Mouse (Mus musculus): ENCODE results near the gene Cep135. TPM values are rescaled to one million over a fixed set of nuclear protein-coding genes. Genes with fewer than 3 reads are reported as not detected.

The Cep135 gene
- polyA plus RNA-seq, 1 experiment, result 1.1 TPM

DNA sequence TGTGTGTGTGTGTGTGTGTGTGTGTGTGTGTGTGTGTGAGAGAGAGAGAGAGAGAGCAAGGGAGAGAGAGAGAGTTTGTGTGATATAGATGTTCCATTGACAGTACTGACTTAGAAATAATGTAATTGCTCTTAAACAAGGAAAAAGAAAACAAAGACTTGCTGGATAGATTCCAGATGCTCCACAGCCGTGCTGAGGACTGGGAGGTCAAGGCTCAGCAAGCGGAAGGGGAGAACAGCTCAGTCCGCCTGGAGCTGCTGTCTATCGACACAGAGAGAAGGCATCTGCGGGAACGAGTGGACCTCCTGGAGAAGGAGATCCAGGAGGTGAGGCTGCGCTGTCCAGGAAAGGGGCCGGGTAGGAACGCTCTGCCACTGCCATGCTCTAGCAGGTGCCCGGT lies 45.5 kb downstream of the Cep135 start:
- no peak overlapping the region for H3K4me2 ChIP-seq (ENCODE audit: low read depth)
- H3K27me3 ChIP-seq (ENCODE audit: control insufficient read depth, insufficient read depth, insufficient read length), result no peaks in the 10 kb centered on the region
- no peaks in the 10 kb centered on the region for H3K79me2 ChIP-seq (ENCODE audit: control insufficient read depth, insufficient read depth)
- no peak overlapping the region for H3ac ChIP-seq (ENCODE audit: control insufficient read depth, insufficient read length)
- no peak overlapping the region for H3K4me3 ChIP-seq
- H3K36me3 ChIP-seq (ENCODE audit: control insufficient read depth, insufficient read depth), result peaks cover 6% of the 10 kb centered on the region
- TF ChIP-seq TCF3 (IDR thresholded peaks at IDR 0.05; ENCODE audit: insufficient read length, low read depth), result no peak
- TF ChIP-seq E2F4 (IDR thresholded peaks at IDR 0.05; ENCODE audit: insufficient read depth), result no peak
- TF ChIP-seq REST (IDR thresholded peaks at IDR 0.05; ENCODE audit: insufficient read depth, insufficient read length), result no peak
- no peak for TF ChIP-seq SRF (IDR thresholded peaks at IDR 0.05; ENCODE audit: control insufficient read depth, insufficient read length, low read depth)
- no peak for TF ChIP-seq CEBPB (IDR thresholded peaks at IDR 0.05; ENCODE audit: insufficient read depth, poor library complexity, severe bottlenecking)

DNA sequence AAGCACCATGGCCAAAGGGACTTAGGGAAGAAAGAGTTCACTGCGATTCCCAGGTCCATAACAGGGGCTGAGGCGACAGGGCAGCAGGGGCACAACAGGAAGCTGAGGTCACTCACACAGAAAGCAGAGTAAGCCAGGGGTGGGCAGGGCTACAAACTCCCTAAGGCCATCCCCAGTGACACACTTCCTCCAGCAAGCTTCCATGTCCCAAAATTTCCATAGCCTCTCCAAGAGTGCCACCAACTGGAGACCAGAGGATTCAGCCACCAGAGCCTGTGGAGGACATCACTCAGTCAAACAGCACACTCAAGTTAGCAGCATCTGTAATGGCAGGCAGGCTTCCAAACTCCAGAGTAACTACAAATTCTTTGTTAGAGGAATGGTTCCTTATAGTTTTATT lies 47.1 kb downstream of the Cep135 start:
- H3K4me3 ChIP-seq, result no peak overlapping the region
- TF ChIP-seq POLR2AphosphoS2 (IDR thresholded peaks at IDR 0.05; ENCODE audit: insufficient read length, low read depth) (no peak), CEBPB (IDR thresholded peaks at IDR 0.05; ENCODE audit: insufficient read depth, poor library complexity, severe bottlenecking) (no peak), MYOD1 (IDR thresholded peaks at IDR 0.05; ENCODE audit: control insufficient read depth in 1 of 3, insufficient read length in 2 of 3, low read depth in 2 of 3) (no peak), TCF3 (IDR thresholded peaks at IDR 0.05; ENCODE audit: insufficient read length, low read depth) (no peak)

DNA sequence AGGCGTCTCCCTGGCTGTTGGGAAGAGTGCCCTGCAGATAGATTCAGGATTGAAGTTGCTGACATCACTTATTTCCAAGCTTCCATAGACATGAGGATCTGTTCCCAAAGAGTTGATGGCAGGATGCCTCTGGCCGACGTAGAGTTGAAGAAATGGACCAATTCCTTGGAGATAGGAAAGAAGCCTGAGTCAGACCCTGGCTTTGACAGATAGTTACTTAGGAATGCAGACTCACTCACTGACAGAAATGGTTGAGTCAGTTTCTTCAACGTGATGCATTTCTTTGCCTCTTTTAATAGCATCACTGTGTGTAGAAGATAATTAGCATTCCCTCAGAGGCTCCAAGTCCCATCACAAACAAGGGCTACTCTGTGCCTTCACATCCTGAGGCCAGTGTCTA lies 53.6 kb downstream of the Cep135 start:
- no peak overlapping the region for H3K4me3 ChIP-seq
- no peak overlapping the region for H3K4me2 ChIP-seq (ENCODE audit: low read depth)
- H3K36me3 ChIP-seq (ENCODE audit: control insufficient read depth, insufficient read depth), result peaks cover 4% of the 10 kb centered on the region
- TF ChIP-seq MYOG (IDR thresholded peaks at IDR 0.05; ENCODE audit: control insufficient read depth in 1 of 3, insufficient read depth in 1 of 3, insufficient read length in 2 of 3, low read depth in 2 of 3) (no peak), POLR2AphosphoS2 (IDR thresholded peaks at IDR 0.05; ENCODE audit: insufficient read length, low read depth) (no peak), MYOD1 (IDR thresholded peaks at IDR 0.05; ENCODE audit: control insufficient read depth in 1 of 3, insufficient read length in 2 of 3, low read depth in 2 of 3) (no peak), REST (IDR thresholded peaks at IDR 0.05; ENCODE audit: insufficient read depth, insufficient read length) (no peak), USF1 (IDR thresholded peaks at IDR 0.05; ENCODE audit: low read depth) (no peak), CEBPB (IDR thresholded peaks at IDR 0.05; ENCODE audit: insufficient read depth, poor library complexity, severe bottlenecking) (no peak), SRF (IDR thresholded peaks at IDR 0.05; ENCODE audit: control insufficient read depth, insufficient read length, low read depth) (no peak), MAX (IDR thresholded peaks at IDR 0.05; ENCODE audit: low read depth) (no peak), TCF3 (IDR thresholded peaks at IDR 0.05; ENCODE audit: insufficient read length, low read depth) (no peak), E2F4 (IDR thresholded peaks at IDR 0.05; ENCODE audit: insufficient read depth) (no peak), TCF12 (IDR thresholded peaks at IDR 0.05; ENCODE audit: insufficient read depth, poor library complexity, severe bottlenecking) (no peak), POLR2A (IDR thresholded peaks at IDR 0.05; ENCODE audit: insufficient read length, low read depth) (no peak)
- H3K27me3 ChIP-seq (ENCODE audit: control insufficient read depth, insufficient read depth, insufficient read length), result no peaks in the 10 kb centered on the region
- no peak overlapping the region for H3ac ChIP-seq (ENCODE audit: control insufficient read depth, insufficient read length)
- H3K79me2 ChIP-seq (ENCODE audit: control insufficient read depth, insufficient read depth), result no peaks in the 10 kb centered on the region

More for the DNA sequence above, 47.1 kb downstream of the Cep135 start:
- Histone ChIP-seq H3K27me3 (ENCODE audit: control insufficient read depth, insufficient read depth, insufficient read length) (no peaks in the 10 kb centered on the region), H3K4me2 (ENCODE audit: low read depth) (no peak overlapping the region), H3K79me2 (ENCODE audit: control insufficient read depth, insufficient read depth) (no peaks in the 10 kb centered on the region), H3K36me3 (ENCODE audit: control insufficient read depth, insufficient read depth) (peaks cover 6% of the 10 kb centered on the region), H3ac (ENCODE audit: control insufficient read depth, insufficient read length) (no peak overlapping the region)

DNA sequence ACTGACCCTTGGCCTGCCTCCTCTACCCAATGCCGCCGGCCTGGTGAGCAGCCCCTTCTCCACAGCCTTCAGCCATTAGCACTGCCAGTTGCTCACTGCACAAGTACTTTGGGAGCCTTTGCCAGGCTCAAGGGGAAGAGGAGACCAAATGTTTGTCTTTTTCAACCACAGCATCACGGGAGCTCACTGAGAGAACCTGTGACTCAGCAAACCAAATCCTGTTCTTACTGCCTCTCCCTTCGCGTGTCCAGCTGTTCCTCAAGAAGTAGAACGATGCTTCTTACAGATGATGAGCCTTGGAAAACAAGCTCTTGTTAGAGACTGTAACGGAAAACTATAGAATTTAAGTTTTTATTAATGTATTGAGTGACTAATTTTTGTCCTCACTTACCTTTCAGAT lies 55.7 kb downstream of the Cep135 start:
- Histone ChIP-seq H3K36me3 (ENCODE audit: control insufficient read depth, insufficient read depth) (peaks cover 4% of the 10 kb centered on the region), H3K27me3 (ENCODE audit: control insufficient read depth, insufficient read depth, insufficient read length) (no peaks in the 10 kb centered on the region), H3K4me2 (ENCODE audit: low read depth) (no peak overlapping the region), H3K4me3 (no peak overlapping the region), H3ac (ENCODE audit: control insufficient read depth, insufficient read length) (no peak overlapping the region), H3K79me2 (ENCODE audit: control insufficient read depth, insufficient read depth) (no peaks in the 10 kb centered on the region)
- TF ChIP-seq TCF3 (IDR thresholded peaks at IDR 0.05; ENCODE audit: insufficient read length, low read depth) (no peak), MYOD1 (IDR thresholded peaks at IDR 0.05; ENCODE audit: control insufficient read depth in 1 of 3, insufficient read length in 2 of 3, low read depth in 2 of 3) (peak in 1 of 3 experiments; percentile 11), TCF12 (IDR thresholded peaks at IDR 0.05; ENCODE audit: insufficient read depth, poor library complexity, severe bottlenecking) (no peak)

DNA sequence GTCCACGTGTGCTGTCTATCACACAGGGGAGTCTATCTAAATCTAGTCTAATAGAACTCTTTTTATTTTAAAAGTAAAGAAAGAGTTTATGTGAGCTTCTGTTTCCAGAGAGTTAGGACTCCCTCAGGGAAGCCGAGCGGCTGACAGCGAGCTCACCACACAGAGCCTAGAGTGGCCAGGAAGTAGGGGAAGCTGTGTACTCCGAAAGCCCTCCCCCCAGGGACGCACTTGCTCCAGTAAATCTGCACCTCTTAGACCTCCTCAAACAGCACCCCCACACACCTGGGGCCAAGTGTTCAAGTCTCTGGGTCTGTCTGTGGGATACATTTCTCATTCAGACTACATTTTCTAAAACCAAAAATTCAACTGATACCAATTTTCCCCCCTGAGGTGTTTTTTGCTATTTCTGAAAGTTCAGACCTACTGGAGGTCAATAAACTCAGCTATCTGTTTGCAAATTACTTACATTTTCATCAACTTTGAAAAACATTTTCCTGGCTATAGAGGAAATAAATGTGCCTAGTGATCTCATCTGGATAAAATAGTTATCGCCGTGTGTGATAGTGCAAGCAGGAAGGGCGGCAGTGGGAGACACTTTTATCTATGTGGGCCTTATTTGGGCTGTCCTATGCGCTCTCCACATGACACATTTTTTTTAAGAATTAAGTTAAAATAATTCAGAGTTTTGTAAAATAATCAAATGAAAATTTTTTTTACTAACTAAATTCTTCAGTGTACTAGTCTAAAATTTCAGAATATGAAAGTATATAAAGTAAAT lies 56.8 kb downstream of the Cep135 start:
- H3K79me2 ChIP-seq (ENCODE audit: control insufficient read depth, insufficient read depth), result no peaks in the 10 kb centered on the region
- TF ChIP-seq SRF (IDR thresholded peaks at IDR 0.05; ENCODE audit: control insufficient read depth, insufficient read length, low read depth), result no peak
- TF ChIP-seq E2F4 (IDR thresholded peaks at IDR 0.05; ENCODE audit: insufficient read depth), result no peak
- TF ChIP-seq CEBPB (IDR thresholded peaks at IDR 0.05; ENCODE audit: insufficient read depth, poor library complexity, severe bottlenecking), result no peak
- no peak overlapping the region for H3K4me2 ChIP-seq (ENCODE audit: low read depth)
- no peaks in the 10 kb centered on the region for H3K27me3 ChIP-seq (ENCODE audit: control insufficient read depth, insufficient read depth, insufficient read length)
- H3K36me3 ChIP-seq (ENCODE audit: control insufficient read depth, insufficient read depth), result peaks cover 4% of the 10 kb centered on the region
- no peak overlapping the region for H3ac ChIP-seq (ENCODE audit: control insufficient read depth, insufficient read length)
- no peak overlapping the region for H3K4me3 ChIP-seq
